Mouse (Mus musculus): ENCODE data around the gene Nrarp.

- TF ChIP-seq CTCF (IDR thresholded peaks at IDR 0.05; ENCODE audit: extremely low read depth, insufficient read length, insufficient replicate concordance, low read depth, low read length) (no peak), POLR2A (IDR thresholded peaks at IDR 0.05; ENCODE audit: low read depth, low read length) (no peak)
Observed at GRCm38 (mm10) chr2:25180973-25181890, 674 bp downstream of the Nrarp start.

All from small intestine, adult 2 months (tissue).